Mouse (Mus musculus) bone marrow macrophage, adult 2 months (primary cell): ENCODE measurements around the gene Tmtc4.

ENCODE experiments used
- CTCF ChIP-seq: IDR thresholded peaks from 2 replicates; pipeline ENCODE4 v1.5.1; 2012; ENCODE audit warnings: low read depth, mild to moderate bottlenecking, low read length, moderate library complexity
- POLR2A ChIP-seq: IDR thresholded peaks from 2 replicates; pipeline ENCODE4 v1.6.1; 2012; ENCODE audit warnings: mild to moderate bottlenecking, low read depth, low read length, borderline replicate concordance

DNA sequence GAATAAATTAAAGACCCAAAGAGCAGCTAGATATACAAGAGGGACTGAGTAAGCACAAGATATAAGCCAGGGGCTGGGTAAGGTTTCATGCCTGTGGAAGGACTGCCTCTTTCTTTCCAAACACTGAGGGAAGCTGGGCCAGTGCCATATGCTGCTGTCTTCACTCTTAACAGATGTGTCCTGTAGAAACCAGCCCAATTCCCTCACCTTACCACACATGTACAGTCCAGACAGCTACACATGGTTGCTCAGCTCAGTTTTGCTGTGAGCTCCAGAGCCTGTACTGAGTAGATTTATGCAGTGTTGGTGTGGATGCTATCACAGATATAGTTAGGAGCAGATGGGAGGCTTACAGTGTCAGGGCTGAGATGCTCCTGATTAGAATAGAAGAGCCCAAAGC is 83.2 kb downstream of the Tmtc4 start:
- no peak for TF ChIP-seq POLR2A
- no peak for TF ChIP-seq CTCF
